Mouse (Mus musculus): ENCODE results near the gene Emsy. TPM values are rescaled to one million over a fixed set of nuclear protein-coding genes. Genes with fewer than 3 reads are reported as not detected.
A peak's percentile ranks its signal among the peaks of the same experiment; 100 is the strongest.

The Emsy gene
- total and polyA plus RNA-seq, 3 experiments = 19.6 to 25.6 (median 24.0) TPM

DNA sequence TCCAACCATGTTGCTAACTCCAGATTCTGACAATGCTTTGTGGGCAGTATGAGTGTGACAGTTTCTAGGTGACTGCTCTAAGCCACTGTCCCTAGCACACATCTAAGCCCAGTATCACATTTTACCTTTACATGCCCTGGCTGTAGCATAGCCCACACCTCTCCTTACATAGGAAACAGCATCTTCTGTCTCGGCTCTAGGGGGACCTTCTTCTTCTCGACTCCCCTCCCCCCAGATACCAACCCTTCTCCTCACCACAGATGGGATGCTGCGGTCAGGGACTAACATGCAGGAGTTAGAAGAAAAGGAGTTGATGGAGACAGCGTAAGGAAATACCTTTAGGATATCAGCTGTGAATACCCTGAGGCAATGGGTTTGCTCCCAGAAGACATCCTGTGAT, 75.3 kb downstream of the Emsy start:
- 83% methylated on average over 4 of the region's 4 CpGs for WGBS
- Histone ChIP-seq H3K4me1 (ENCODE audit: control insufficient read depth, insufficient read depth, low read length) (no peaks in the 10 kb centered on the region), H3K27me3 (ENCODE audit: control insufficient read depth, insufficient read depth, low read length) (no peaks in the 10 kb centered on the region), H3K36me3 (ENCODE audit: control insufficient read depth, insufficient read depth, low read length) (no peaks in the 10 kb centered on the region; the same call in 1 of the 2 replicates), H3K9ac (ENCODE audit: low read depth, low read length) (no peak overlapping the region), H3K4me3 (no peak overlapping the region), H3K79me2 (replicated peaks; ENCODE audit: control insufficient read depth, insufficient read depth, low read length) (no peaks in the 10 kb centered on the region), H3K27ac (no peak overlapping the region)
- no peak for TF ChIP-seq CTCF (IDR thresholded peaks at IDR 0.05)
- TF ChIP-seq POLR2A (IDR thresholded peaks at IDR 0.05; ENCODE audit: insufficient read depth, low read depth, low read length) = no peak
- TF ChIP-seq EP300 (IDR thresholded peaks at IDR 0.05; ENCODE audit: insufficient read depth, low read depth, low read length) = no peak
- no peak for DNase-seq
- intact Hi-C loops (cut with DNase I) = loop anchor here (10.0 kb wide), 1 partner anchor 226 kb away; no protein-coding TSS in a partner anchor

DNA sequence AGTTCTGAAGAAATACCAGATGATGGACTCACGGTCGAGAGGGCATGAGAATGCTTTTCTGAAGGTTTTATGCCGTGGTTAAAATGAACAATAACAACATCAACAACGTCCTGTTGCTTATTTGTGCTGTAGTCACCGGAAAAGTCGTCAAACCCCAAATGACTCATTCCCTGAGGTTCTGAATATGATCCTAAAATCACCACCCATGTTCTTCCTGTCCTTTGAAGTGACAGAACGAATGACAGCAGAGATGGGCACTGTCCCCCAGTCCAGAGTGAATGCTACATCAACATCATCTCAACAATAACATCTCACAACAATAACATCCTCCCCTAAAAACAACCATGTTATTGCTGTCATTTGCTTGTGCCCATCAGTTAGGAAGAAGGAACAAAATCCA, 76.1 kb downstream of the Emsy start:
- Histone ChIP-seq H3K4me1 (ENCODE audit: control insufficient read depth, insufficient read depth, low read length) (peaks cover under 1% of the 10 kb centered on the region; the same call in 1 of the 2 replicates), H3K27ac (no peak overlapping the region), H3K27me3 (ENCODE audit: control insufficient read depth, insufficient read depth, low read length) (no peaks in the 10 kb centered on the region), H3K36me3 (ENCODE audit: control insufficient read depth, insufficient read depth, low read length) (no peaks in the 10 kb centered on the region; the same call in 1 of the 2 replicates), H3K79me2 (replicated peaks; ENCODE audit: control insufficient read depth, insufficient read depth, low read length) (no peaks in the 10 kb centered on the region), H3K9ac (ENCODE audit: low read depth, low read length) (no peak overlapping the region), H3K4me3 (no peak overlapping the region)
- WGBS = 44% methylated on average over 7 of the region's 7 CpGs
- DNase-seq = peak in 1 of 2 experiments; percentile 1
- no peak for TF ChIP-seq EP300 (IDR thresholded peaks at IDR 0.05; ENCODE audit: insufficient read depth, low read depth, low read length)
- no peak for TF ChIP-seq CTCF (IDR thresholded peaks at IDR 0.05)
- TF ChIP-seq POLR2A (IDR thresholded peaks at IDR 0.05; ENCODE audit: insufficient read depth, low read depth, low read length) = no peak
- intact Hi-C loops (cut with DNase I) = loop anchor here (10.0 kb wide), 1 partner anchor 226 kb away; no protein-coding TSS in a partner anchor

DNA sequence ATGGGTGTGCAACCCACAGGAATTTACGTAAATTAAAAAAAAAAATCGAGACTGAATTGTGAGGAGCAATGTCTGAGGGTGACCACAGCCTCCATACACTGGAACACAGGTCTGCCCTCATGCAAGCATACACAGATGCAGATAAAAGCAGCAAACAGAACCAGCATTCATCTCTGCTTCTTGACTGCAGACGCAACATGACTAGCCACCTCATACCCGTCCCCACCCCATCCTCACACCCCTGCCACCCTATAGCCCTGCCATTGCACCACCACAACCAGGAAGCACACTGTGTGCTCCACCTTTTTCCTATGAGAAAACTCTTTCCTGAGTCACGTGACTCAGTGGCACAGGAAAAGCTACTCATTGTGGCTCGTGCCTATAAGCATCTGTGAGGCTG, 76.9 kb downstream of the Emsy start:
- intact Hi-C loops (cut with DNase I) = loop anchor here (10.0 kb wide), 1 partner anchor 225 kb away; no protein-coding TSS in a partner anchor
- no peak for TF ChIP-seq POLR2A (IDR thresholded peaks at IDR 0.05; ENCODE audit: insufficient read depth, low read depth, low read length)
- TF ChIP-seq CTCF (IDR thresholded peaks at IDR 0.05) = no peak
- TF ChIP-seq EP300 (IDR thresholded peaks at IDR 0.05; ENCODE audit: insufficient read depth, low read depth, low read length) = no peak
- H3K9ac ChIP-seq (ENCODE audit: low read depth, low read length) = no peak overlapping the region
- H3K4me3 ChIP-seq = no peak overlapping the region
- WGBS = 63% methylated on average over 6 of the region's 6 CpGs
- H3K4me1 ChIP-seq (ENCODE audit: control insufficient read depth, insufficient read depth, low read length) = peaks cover 2% of the 10 kb centered on the region; the same call in 1 of the 2 replicates
- peak in 1 of 2 experiments; percentile 9 for DNase-seq
- H3K36me3 ChIP-seq (ENCODE audit: control insufficient read depth, insufficient read depth, low read length) = no peaks in the 10 kb centered on the region; the same call in 1 of the 2 replicates
- no peak overlapping the region for H3K27ac ChIP-seq
- H3K27me3 ChIP-seq (ENCODE audit: control insufficient read depth, insufficient read depth, low read length) = no peaks in the 10 kb centered on the region
- no peaks in the 10 kb centered on the region for H3K79me2 ChIP-seq (replicated peaks; ENCODE audit: control insufficient read depth, insufficient read depth, low read length)

GRCm38 (mm10) chr7:98577461-98577860, 79.1 kb downstream of the Emsy start:
- Histone ChIP-seq H3K79me2 (replicated peaks; ENCODE audit: control insufficient read depth, insufficient read depth, low read length) (no peaks in the 10 kb centered on the region), H3K27ac (no peak overlapping the region), H3K4me1 (ENCODE audit: control insufficient read depth, insufficient read depth, low read length) (peaks cover 15% of the 10 kb centered on the region), H3K36me3 (ENCODE audit: control insufficient read depth, insufficient read depth, low read length) (no peaks in the 10 kb centered on the region), H3K4me3 (no peak overlapping the region), H3K27me3 (ENCODE audit: control insufficient read depth, insufficient read depth, low read length) (no peaks in the 10 kb centered on the region), H3K9ac (ENCODE audit: low read depth, low read length) (no peak overlapping the region)
- DNase-seq = no peak
- intact Hi-C loops (cut with DNase I) = no loop called here
- WGBS = 93% methylated on average over 1 of the region's 1 CpGs
- TF ChIP-seq EP300 (IDR thresholded peaks at IDR 0.05; ENCODE audit: insufficient read depth, low read depth, low read length) (no peak), CTCF (IDR thresholded peaks at IDR 0.05) (no peak)

DNA sequence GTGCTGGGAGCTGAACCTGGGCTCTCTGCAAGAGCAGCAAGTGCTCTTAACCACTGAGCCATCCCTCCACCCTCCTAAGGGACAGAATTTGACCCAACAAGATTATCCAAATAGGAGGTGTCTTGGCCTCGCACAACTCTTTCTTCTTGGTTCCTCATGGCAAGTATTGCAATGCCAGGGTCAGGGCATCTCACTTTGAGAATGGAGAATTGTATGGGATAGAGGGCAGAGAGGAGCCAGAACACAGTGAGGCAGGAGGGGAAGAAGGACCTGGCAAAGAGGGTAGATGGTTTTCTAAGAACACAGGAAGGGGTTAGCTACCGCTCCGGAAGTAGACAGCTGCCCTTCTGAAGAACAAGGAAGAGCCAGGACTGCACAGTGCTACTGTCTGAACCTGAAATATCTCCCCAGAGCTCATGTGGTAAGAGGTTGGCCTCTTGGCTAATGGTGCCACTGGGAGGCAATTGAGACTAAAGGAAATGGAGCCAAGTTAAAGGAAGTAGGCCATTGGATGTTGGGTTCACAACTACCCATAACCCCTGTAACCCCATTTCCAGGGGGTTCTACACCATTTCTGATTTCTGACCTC, 80.8 kb downstream of the Emsy start:
- Histone ChIP-seq H3K27me3 (ENCODE audit: control insufficient read depth, insufficient read depth, low read length) (no peaks in the 10 kb centered on the region), H3K79me2 (replicated peaks; ENCODE audit: control insufficient read depth, insufficient read depth, low read length) (no peaks in the 10 kb centered on the region), H3K36me3 (ENCODE audit: control insufficient read depth, insufficient read depth, low read length) (no peaks in the 10 kb centered on the region), H3K4me3 (no peak overlapping the region), H3K9ac (ENCODE audit: low read depth, low read length) (no peak overlapping the region), H3K27ac (no peak overlapping the region), H3K4me1 (ENCODE audit: control insufficient read depth, insufficient read depth, low read length) (peaks cover 20% of the 10 kb centered on the region)
- intact Hi-C loops (cut with DNase I) = no loop called here
- no peak for DNase-seq
- TF ChIP-seq EP300 (IDR thresholded peaks at IDR 0.05; ENCODE audit: insufficient read depth, low read depth, low read length) (no peak), CTCF (IDR thresholded peaks at IDR 0.05) (no peak), POLR2A (IDR thresholded peaks at IDR 0.05; ENCODE audit: insufficient read depth, low read depth, low read length) (no peak)
- 96% methylated on average over 3 of the region's 3 CpGs for WGBS

GRCm38 (mm10) chr7:98574771-98575191, 81.8 kb downstream of the Emsy start:
- DNase-seq = peak; percentile 42 to 56
- Histone ChIP-seq H3K9ac (ENCODE audit: low read depth, low read length) (no peak overlapping the region), H3K4me3 (no peak overlapping the region), H3K27ac (peak overlapping the region; percentile 48), H3K36me3 (ENCODE audit: control insufficient read depth, insufficient read depth, low read length) (no peaks in the 10 kb centered on the region), H3K79me2 (replicated peaks; ENCODE audit: control insufficient read depth, insufficient read depth, low read length) (no peaks in the 10 kb centered on the region), H3K27me3 (ENCODE audit: control insufficient read depth, insufficient read depth, low read length) (no peaks in the 10 kb centered on the region), H3K4me1 (ENCODE audit: control insufficient read depth, insufficient read depth, low read length) (peaks cover 20% of the 10 kb centered on the region)
- TF ChIP-seq CTCF (IDR thresholded peaks at IDR 0.05) = no peak
- no peak for TF ChIP-seq POLR2A (IDR thresholded peaks at IDR 0.05; ENCODE audit: insufficient read depth, low read depth, low read length)
- no peak for TF ChIP-seq EP300 (IDR thresholded peaks at IDR 0.05; ENCODE audit: insufficient read depth, low read depth, low read length)
- intact Hi-C loops (cut with DNase I) = no loop called here
- 63% methylated on average over 2 of the region's 2 CpGs for WGBS
